Mouse (Mus musculus) thymus, postnatal 10 days (tissue): ENCODE data around the gene Slc25a33.

ENCODE experiments used
- DNase-seq, 2 experiments: peaks; one replicate each; pipeline ENCODE4 v3.0.0; 2021; ENCODE audit warnings: low spot score in 2 of 2

The Slc25a33 gene

GRCm38 (mm10) chr4:149794010-149794338 lies 19.9 kb upstream of the Slc25a33 start:
- no peak for DNase-seq

- DNase-seq = peak in 1 of 2 experiments; percentile 68
Observed at GRCm38 (mm10) chr4:149793156-149794009, 19.3 kb upstream of the Slc25a33 start.

- no peak for DNase-seq
Observed at GRCm38 (mm10) chr4:149792159-149792800, 18.2 kb upstream of the Slc25a33 start.

DNA sequence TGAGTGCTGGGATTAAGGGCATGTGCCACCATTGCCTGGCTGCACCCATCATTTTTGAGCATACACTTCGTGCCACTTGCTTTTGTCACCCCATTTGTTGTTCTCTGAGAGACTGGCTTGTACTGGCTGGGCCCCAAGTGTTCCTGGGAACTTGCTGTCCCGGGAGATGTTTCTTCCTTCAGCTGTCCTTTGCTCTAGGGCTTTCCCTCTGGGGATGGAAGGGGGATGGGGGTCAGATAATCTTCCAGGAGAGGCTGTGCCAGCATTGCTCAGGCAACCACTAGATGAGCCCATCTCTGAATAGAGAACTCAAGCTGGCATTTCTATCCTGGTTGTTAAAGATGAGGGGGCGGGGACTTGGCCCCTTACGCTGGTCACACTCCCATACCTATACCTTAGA lies 17.4 kb upstream of the Slc25a33 start:
- no peak for DNase-seq

DNA sequence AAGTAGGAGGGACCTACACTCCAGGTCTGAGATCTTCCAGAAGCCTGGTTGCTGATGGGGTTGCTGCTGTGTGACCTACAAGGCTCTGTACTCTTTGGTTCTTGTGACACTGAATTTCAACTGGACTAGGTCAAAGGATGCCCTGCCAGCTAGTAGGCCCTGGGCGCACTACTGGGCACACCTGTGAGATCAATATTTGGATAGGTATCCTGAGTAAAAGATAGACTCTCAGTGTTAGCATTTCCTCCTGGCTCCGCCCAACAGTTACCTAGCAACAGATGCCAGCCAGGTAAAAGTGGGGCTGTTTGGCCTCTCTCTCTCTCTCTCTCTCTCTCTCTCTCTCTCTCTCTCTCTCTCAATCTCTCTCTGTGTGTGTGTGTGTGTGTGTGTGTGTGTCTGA lies 16.9 kb upstream of the Slc25a33 start:
- no peak for DNase-seq

GRCm38 (mm10) chr4:149790546-149790945 lies 16.5 kb upstream of the Slc25a33 start:
- no peak for DNase-seq

- DNase-seq = no peak
Observed at GRCm38 (mm10) chr4:149789421-149790194, 15.5 kb upstream of the Slc25a33 start.

GRCm38 (mm10) chr4:149784901-149785300 lies 10.8 kb upstream of the Slc25a33 start:
- DNase-seq = no peak

- DNase-seq = no peak
Observed at GRCm38 (mm10) chr4:149784371-149784770, 10.3 kb upstream of the Slc25a33 start.

DNA sequence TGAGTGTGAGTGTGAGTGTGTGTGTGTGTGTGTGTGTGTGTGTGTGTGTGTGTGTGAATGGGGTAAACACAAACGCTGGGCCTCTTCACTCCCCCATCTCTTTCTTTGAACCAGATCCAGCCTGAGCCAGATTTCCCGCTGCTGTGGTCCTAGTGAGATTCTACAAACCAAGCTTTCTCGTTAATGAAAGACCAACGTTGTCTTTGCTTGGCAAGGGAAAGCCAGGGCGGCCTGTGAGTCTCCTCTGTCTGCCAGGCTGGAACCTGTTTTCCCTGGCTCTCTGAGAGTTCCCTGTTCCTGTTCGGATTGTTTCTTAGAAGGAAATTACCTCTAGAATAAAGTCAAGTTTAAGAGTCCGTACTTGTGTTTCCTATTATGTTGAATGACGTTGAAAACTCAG lies 8.9 kb upstream of the Slc25a33 start:
- DNase-seq = no peak

DNA sequence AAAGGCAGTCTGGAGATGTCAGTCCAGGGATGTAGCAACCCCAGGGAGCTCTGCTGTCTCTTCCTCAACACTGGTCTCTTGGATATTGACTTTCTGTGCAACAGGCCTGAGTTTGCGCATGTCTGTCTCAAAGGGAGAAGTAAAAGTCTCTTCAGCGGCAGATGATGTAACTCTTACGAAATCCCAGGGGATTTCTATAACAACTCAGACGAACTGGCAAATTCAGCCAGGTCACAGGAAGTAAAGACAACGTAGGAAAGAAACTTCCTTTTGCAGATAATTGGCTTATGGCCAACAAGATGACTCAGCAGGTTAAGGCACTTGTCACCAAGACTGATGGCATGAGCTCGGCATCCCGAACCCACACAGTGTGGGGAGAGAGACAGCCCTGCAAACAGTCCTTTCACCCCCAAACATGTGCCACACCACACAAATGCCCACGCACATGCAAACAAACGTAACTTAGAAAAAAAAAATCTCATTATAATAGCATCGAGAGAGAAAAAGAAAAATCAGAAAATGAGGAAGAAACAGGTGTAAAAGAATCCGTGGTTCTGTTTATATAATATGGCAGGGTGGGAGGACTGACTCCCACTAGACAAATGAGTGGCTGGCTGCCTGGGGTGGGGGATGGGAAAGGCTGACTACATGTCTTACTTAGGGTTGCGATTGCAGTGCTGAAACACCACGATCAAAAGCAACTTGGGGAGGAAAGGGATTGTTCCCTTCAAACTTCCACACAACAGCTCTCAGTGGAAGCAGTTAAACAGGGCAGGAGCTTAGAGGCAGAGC lies 6.7 kb upstream of the Slc25a33 start:
- no peak for DNase-seq

- DNase-seq = no peak
Observed at GRCm38 (mm10) chr4:149779966-149780365, 5.9 kb upstream of the Slc25a33 start.

- no peak for DNase-seq
Observed at GRCm38 (mm10) chr4:149777126-149777525, 3.0 kb upstream of the Slc25a33 start.

DNA sequence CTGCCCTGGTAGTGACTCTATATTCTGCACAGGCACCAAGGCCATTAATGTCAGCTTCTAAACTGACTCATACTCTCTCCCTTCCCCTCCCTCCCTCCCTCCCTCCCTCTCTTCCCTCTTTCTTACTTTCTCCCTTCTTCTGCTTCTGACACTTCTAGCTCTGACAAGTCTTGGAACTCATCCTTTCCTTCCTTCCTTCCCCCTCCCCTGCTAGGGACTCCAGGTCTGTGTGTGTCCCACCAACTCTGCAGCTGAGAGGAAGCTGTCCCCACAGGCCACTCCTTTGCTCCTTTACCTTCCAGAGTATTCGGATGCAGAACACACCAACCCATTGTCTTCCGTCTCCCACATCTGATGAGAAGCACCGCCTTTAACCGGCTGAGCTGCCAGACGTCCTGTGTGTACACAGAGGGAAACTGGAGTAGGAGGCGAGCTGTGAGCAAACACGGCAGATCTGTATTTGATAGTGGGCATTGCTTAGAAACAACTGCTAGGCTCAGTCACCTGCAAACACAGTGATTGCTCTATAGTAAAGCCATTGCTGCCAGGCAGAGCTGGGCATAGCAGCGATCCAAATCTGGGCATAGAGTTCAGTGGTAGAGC lies 1.8 kb upstream of the Slc25a33 start:
- DNase-seq = no peak

- DNase-seq = no peak
Observed at GRCm38 (mm10) chr4:149775330-149775729, 1.3 kb upstream of the Slc25a33 start.

- DNase-seq = peak in 1 of 2 experiments; percentile 23
Observed at GRCm38 (mm10) chr4:149773408-149774093, 526 bp downstream of the Slc25a33 start.

- DNase-seq = no peak
Observed at GRCm38 (mm10) chr4:149772394-149772793, 1.7 kb downstream of the Slc25a33 start.

GRCm38 (mm10) chr4:149765201-149765600 lies 8.9 kb downstream of the Slc25a33 start:
- no peak for DNase-seq

DNA sequence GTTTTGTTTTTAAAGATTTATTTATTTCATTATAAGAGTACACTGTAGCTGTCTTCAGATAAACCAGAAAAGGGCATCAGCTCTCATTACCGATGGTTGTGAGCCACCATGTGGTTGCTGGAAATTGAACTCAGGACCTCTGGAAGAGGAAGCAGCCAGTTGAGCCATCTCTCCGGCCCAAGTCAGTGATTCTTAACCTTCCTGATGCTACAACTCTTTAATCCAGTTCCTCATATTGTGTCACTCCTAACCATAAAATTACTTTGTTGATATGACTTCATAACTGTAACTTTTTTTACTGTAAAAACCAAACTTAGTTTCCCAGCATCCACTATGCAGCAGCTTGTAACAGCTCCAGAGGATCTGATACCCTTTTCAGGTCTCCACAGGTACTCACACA lies 10.7 kb downstream of the Slc25a33 start:
- no peak for DNase-seq

DNA sequence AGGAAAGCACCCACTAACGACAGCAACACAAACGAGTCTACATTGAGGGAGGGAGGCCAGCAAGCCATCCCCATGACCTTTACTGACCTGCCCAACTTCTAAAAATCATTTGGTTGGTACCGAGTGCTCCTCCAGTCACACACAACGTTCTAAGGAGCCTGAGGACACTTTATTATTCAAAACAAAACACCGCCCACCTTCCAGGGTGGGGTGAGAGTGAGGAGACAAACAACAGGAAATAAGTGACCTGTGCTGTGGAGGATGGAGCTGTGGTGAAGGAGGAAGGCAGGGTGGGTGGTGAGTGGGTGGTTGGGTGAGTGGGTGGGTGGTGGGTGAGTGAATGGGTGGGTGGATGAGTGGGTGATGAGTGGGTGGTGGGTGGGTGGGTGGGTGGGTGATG lies 14.6 kb downstream of the Slc25a33 start:
- DNase-seq = no peak

DNA sequence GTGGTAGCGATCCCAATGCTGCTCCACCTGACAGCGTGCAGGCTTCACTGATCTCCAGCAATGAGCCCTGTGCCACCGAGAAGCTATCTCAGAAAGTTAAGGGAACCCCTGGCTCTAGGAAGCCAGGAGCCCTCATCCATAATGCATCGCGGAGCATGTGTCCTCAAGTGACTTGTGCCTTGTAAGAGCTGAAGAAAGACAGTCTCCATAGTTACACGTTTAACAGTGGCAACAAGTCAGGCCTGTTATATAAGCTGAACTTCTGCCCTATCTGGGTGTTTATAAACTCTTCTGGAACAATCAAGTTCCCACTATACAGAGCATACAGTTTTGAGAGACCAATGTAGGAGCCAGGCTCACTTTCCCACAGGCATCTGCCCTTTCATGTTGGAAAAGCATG lies 15.7 kb downstream of the Slc25a33 start:
- no peak for DNase-seq
